Mouse (Mus musculus): Measurements from ENCODE around the gene Fkbpl.

GRCm38 (mm10) chr17:34618999-34619398, 25.6 kb upstream of the Fkbpl start:
- peak; percentile 84 for TF ChIP-seq CTCF (IDR thresholded peaks at IDR 0.05; ENCODE audit: low read depth)
- no peak for TF ChIP-seq EP300 (optimal IDR thresholded peaks at IDR 0.05)

Data from stomach, postnatal 0 days (tissue).